Mouse (Mus musculus) hematopoietic stem cell, adult 5-6 weeks (primary cell): Measurements from ENCODE around the gene Pde4a. TPM values are rescaled to one million over a fixed set of nuclear protein-coding genes. Genes with fewer than 3 reads are reported as not detected.
A peak's percentile ranks its signal among the peaks of the same experiment; 100 is the strongest.
"Not testable (repeated sequence)": the region's sequence is repeated elsewhere in the genome, so short reads cannot be mapped to it uniquely, and the experiment has no call there.

Experiments used
- ATAC-seq, 2 experiments: fragments of 125-278 bp in 1 of 2; replicated peaks in 1 of 2; 2 replicates each; pipeline ENCODE4 v1.8.0; 2016 to 2017; ENCODE audit warnings: inconsistent platforms in 2 of 2, mild to moderate bottlenecking in 2 of 2, moderate number of reproducible peaks in 2 of 2, low read depth in 1 of 2, moderate TSS enrichment in 1 of 2; ENCODE audit not compliant: low FRiP score in 2 of 2, poor library complexity in 2 of 2, severe bottlenecking in 2 of 2, insufficient read depth in 1 of 2, low TSS enrichment in 1 of 2
- total RNA-seq: library from RNA; stranded (forward); fragments of 172-1452, 232-1000 nt; gene quantifications from 2 replicates; pipeline ENCODE4 v1.2.3, GENCODE M21; 2017

Pde4a gene
- total RNA-seq, 1 experiment from 2014 or later = 2.7 TPM

DNA sequence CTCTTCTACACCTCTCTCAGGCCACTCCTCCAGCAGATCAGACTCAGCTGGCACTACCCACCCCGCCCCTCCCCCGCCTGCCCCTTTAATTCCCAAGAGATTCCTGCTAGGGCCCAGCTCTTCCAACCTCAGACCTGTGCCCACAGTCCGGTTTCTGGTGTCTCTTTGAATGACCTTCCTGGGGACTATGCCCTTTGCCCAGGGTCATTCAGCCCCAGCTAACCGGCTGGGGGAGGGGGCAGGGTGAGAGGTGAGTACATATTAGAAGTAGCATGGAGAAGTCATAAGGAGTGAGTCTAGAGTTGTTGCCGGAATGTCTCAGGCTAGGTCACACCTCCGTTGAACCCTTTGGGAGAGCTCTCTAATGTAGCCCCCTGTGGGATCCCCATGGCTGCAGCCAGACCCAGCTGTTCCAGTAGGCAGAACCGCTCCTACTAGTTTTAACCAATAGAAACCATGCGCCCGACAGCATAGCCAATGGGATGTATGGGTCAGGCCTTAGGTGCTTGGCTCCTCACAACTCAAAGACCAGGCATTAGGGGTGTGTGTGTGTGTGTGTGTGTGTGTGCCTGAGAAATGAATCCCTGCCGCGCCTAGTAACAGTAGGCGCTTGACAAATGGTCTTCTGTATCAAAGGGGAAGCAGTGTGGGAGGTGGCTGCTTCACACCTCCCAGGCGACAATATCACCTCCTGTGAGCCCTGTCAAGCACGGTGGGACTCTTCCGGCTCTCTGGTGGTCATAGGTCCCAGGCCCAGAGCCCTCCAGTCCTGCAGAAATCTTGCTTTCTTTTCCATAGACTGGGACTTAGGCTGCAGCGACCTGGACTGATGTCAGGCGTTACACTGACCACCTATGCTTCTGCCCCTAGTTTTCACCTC lies 84.4 kb downstream of the Pde4a start:
- no peak for ATAC-seq

DNA sequence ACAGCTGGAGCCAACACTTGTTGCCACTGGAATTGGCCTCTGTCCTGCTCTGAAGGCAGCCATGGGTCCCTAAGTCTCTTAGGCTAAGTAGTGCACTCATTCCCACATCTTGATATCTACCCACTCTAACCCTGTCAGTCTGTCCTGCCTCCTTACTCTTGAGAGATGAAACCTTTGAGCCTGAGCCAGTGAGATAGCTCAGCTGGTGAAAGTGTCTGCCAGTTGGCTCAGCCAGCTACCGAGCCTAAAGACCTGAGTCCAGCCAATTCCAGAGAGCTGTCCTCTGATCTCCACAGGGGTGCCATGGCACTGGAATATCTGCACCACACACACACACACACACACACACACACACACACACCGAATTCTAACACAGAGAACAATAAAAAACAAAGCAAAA lies 85.0 kb downstream of the Pde4a start:
- ATAC-seq = no peak

DNA sequence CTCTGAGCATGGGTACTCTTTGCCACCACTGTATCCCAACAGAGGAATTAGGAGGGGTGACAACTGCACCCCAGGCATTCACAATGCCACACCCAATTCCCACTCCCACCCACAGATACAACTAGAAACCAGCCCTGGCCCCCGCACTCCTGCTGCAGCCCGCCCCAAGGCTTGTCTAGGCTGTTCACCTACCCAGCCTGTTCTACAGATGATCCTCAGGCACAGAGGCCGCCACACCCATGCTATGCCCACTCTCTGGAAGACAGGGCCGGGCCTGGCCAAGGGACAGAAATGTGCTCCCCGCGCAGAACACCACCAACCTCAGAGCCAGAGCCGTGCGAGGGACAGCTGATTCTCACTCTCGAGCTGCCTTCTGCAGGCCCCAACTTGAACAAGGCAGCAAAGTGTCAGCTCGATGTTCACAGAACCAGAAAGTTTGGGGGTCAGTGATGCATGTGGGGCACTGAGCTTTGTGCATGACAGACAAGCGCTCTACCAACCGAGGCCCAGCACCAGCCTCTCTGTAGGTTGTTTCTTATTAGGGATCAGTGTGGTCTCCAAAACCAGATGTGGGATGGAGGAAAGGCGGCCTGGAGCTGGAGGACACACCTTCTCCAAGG lies 85.7 kb downstream of the Pde4a start:
- no peak for ATAC-seq

DNA sequence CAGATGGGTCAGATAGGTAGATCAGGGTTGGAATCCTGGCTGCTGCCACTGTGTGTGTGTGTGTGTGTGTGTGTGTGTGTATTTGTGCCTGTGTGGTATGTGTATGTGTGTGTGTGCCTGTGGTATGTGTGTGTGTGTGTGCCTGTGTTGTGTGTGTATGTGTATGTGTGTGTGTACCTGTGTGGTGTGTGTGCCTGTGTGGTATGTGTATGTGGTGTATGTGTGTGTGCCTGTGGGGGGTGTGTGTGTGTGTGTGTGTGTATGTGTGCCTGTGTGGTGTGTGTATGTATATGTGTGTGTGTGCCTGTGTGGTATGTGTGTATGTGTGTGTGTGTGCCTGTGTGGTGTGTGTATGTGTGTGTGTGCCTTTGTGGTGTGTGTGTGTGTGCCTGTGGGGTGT lies 89.2 kb downstream of the Pde4a start:
- ATAC-seq = no peak

DNA sequence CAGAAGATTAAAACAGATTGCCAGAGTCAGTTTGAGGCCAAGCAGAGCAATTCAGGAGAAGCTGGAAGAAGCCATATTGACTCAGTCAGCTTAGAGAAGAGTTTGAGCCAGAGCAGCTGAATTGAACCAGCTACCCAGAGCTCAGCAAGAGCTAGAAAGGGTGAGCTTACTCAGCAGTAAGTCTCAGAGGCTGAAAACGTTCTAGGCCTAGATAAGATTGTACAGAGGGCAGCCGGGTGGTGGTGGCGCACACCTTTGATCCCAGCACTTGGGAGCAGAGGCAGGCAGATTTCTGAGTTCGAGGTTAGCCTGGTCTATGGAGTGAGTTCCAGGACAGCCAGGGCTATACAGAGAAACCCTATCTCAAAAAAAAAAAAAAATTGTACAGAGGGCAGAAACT lies 90.8 kb downstream of the Pde4a start:
- not testable (repeated sequence) for ATAC-seq

DNA sequence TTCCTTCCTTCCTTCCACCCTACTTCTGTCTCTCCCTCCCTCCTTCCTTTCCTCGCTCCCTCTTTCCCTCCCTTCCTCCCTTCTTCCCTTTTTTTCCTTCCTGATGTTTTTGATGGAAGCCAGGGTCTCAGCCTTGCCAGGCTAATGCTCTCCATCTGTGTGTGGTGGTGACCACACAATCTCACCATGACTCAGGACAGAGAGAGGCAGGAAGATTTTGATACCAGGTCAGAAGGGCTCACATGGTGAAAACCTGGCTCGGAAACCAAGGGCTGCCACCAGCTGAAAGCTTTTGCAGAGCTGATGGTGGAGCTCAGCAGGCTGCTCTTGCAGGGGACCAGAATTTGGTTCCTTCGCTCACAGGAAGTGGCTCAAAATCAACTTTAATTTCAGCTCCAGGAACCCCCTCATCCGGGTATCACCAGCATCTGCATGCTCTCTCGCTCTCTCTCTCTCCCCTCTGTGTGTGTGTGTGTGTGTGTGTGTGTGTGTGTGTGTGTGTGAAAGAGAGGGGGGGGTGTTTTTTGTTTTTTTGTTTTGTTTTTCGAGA lies 95.1 kb downstream of the Pde4a start:
- ATAC-seq = peak; percentile 9 to 42; a peak in 2 of 4 replicates

DNA sequence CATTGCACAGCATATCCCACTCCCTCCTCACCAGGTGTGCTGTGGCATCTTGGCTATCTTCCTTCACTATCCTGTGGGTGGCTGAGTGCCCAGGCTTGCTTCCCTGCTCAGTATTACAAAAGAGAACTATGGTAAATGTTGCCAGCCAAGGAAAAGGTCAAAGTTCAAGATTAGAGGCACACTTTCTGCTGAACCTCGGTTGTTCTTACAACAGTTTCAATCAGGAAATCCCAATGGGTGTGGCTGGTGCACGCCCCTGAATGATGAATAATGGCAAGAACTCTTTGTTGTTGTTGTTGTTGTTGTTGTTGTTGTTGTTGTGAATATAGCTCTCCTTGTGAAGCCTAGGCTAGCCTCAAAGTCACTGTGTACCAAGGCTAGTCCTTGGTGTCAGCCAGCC lies 96.3 kb downstream of the Pde4a start:
- no peak for ATAC-seq

Other genes starting within 250 kb of the Pde4a start
- gene Dnmt1, start 205.8 kb upstream of the Pde4a start, total RNA-seq = 198 and 242 TPM in 2 replicates
- 1.9 and 2.2 TPM in 2 replicates for gene S1pr2, start 188.9 kb upstream of the Pde4a start, total RNA-seq
- gene Mrpl4, start 163.0 kb upstream of the Pde4a start, total RNA-seq = 26.6 and 35.2 TPM in 2 replicates
- 36.2 and 44.7 TPM in 2 replicates for gene Icam1, start 149.7 kb upstream of the Pde4a start, total RNA-seq
- gene Icam4, start 136.3 kb upstream of the Pde4a start, total RNA-seq = 3.0 and 7.9 TPM in 2 replicates
- gene Icam5, start 133.6 kb upstream of the Pde4a start, total RNA-seq = not detected in 2 replicates
- not detected in 2 replicates for gene Zglp1, start 98.6 kb upstream of the Pde4a start, total RNA-seq
- gene Gm49373, start 92.6 kb upstream of the Pde4a start, total RNA-seq = 0.44 TPM in 1 of 2 replicates, not detected in the other
- gene Fdx1l, start 92.1 kb upstream of the Pde4a start, total RNA-seq = 33.6 and 45.2 TPM in 2 replicates
- gene Gm38431, start 73.7 kb upstream of the Pde4a start, total RNA-seq = 3.3 and 13.1 TPM in 2 replicates
- 13.1 and 23.3 TPM in 2 replicates for gene Raver1, start 73.7 kb upstream of the Pde4a start, total RNA-seq
- 12.2 and 19.4 TPM in 2 replicates for gene Tyk2, start 34.5 kb upstream of the Pde4a start, total RNA-seq
- 238 and 347 TPM in 2 replicates for gene Cdc37, start 15.7 kb upstream of the Pde4a start, total RNA-seq
- gene Keap1, start 73.6 kb downstream of the Pde4a start, total RNA-seq = 37.4 and 39.0 TPM in 2 replicates
- 0.25 and 0.50 TPM in 2 replicates for gene S1pr5, start 82.7 kb downstream of the Pde4a start, total RNA-seq
- 5.6 and 14.1 TPM in 2 replicates for gene Atg4d, start 99.6 kb downstream of the Pde4a start, total RNA-seq
- gene Kri1, start 122.3 kb downstream of the Pde4a start, total RNA-seq = 64.0 and 98.0 TPM in 2 replicates
- gene Cdkn2d, start 125.7 kb downstream of the Pde4a start, total RNA-seq = 14.8 and 30.4 TPM in 2 replicates
- gene Ap1m2, start 146.6 kb downstream of the Pde4a start, total RNA-seq = 0.56 TPM in 1 of 2 replicates, not detected in the other
- 65.7 and 97.9 TPM in 2 replicates for gene Slc44a2, start 155.0 kb downstream of the Pde4a start, total RNA-seq
- 98.6 and 163 TPM in 2 replicates for gene Ilf3, start 202.2 kb downstream of the Pde4a start, total RNA-seq
- 19.3 and 23.4 TPM in 2 replicates for gene Qtrt1, start 246.1 kb downstream of the Pde4a start, total RNA-seq